Mouse (Mus musculus) CH12.LX (cell line): ENCODE measurements at regions not wholly inside any gene's neighbourhood (a gene's known extent, or its start where the extent isn't known, plus 50 kb on each side); places are given as distances from the start of the nearest gene placed in this dataset.

Experiments used
- CTCF ChIP-seq, 2 experiments: IDR thresholded peaks in 1 of 2; conservative IDR thresholded peaks in 1 of 2; 2 replicates each; pipeline ENCODE4 v1.5.1; 2011 to 2012; ENCODE audit warnings: low read depth in 2 of 2, low read length in 2 of 2, improper control_type of control experiment in 1 of 2, inconsistent platforms in 1 of 2, mild to moderate bottlenecking in 1 of 2, moderate library complexity in 1 of 2
- EP300 ChIP-seq: IDR thresholded peaks from 2 replicates; pipeline ENCODE4 v1.6.1; 2011; ENCODE audit warnings: low read length, improper control_type of control experiment
- RCOR1 ChIP-seq: conservative IDR thresholded peaks from 2 replicates; pipeline ENCODE4 v1.6.1; 2012; ENCODE audit warnings: low read depth, mild to moderate bottlenecking, inconsistent platforms, low read length, improper control_type of control experiment
- USF1 ChIP-seq: IDR thresholded peaks from 2 replicates; pipeline ENCODE4 v1.6.1; 2014; ENCODE audit warnings: low read depth, mild to moderate bottlenecking, inconsistent platforms, low read length, improper control_type of control experiment

DNA sequence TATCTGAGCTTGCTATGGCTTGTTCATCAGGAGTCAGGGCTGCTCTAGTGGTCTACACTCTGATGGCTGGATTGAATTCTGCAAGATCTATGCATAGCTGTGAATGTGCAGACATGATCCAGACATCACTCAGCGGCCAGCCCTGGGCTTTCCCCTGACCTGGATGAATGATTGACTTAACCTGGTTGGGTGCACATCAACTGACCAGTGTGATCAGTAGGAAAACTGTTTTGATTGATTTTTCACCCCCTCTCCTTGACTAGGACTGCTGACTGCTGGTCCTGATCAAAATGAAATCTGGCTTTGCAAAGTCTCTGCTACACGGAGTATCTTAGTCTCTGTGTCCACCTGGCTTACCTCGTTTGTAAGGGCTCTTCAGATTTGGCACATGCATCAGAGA, 123.3 kb downstream of the Trim29 start:
- no peak for TF ChIP-seq USF1
- no peak for TF ChIP-seq CTCF (conservative IDR thresholded peaks at IDR 0.05 in 1 of 2, IDR thresholded peaks at IDR 0.05 in 1 of 2; ENCODE audit: low read depth in 2 of 2, low read length in 2 of 2)
- TF ChIP-seq RCOR1, result no peak
- TF ChIP-seq EP300, result no peak
